Mouse (Mus musculus) neural tube, embryonic 14.5 days (tissue): Measurements from ENCODE around the gene Ddx21. TPM values are rescaled to one million over a fixed set of nuclear protein-coding genes. Genes with fewer than 3 reads are reported as not detected.

Experiments
- ATAC-seq: fragments of 200-750 bp; cut with Nextera tagmentation; 2 replicates; pipeline ENCODE4 v1.8.0; 2017; ENCODE audit warnings: low read depth, mild to moderate bottlenecking, moderate TSS enrichment, moderate library complexity
- H3K27ac ChIP-seq: fragments of 300-500 bp; sonication (generic); 2 replicates; pipeline ENCODE4 v1.5.1; 2014; ENCODE audit warnings: low read depth, mild to moderate bottlenecking, control low read depth, low read length, moderate library complexity, mixed read lengths
- H3K27me3 ChIP-seq: fragments of 300-500 bp; sonication (generic); 2 replicates; pipeline ENCODE4 v1.6.1; 2014; ENCODE audit warnings: low read length; ENCODE audit not compliant: control insufficient read depth, insufficient read depth
- H3K36me3 ChIP-seq: fragments of 300-500 bp; sonication (generic); 2 replicates; pipeline ENCODE4 v1.6.1; 2014; ENCODE audit warnings: low read length, mixed read lengths; ENCODE audit not compliant: control insufficient read depth, insufficient read depth
- H3K4me1 ChIP-seq: fragments of 300-500 bp; sonication (generic); 2 replicates; pipeline ENCODE4 v1.6.1; 2014; ENCODE audit warnings: low read length; ENCODE audit not compliant: control insufficient read depth, insufficient read depth
- H3K4me2 ChIP-seq: fragments of 300-500 bp; sonication (generic); 2 replicates; pipeline ENCODE4 v1.6.1; 2014; ENCODE audit warnings: mild to moderate bottlenecking, low read depth, low read length, control low read depth
- H3K4me3 ChIP-seq: fragments of 300-500 bp; sonication (generic); 2 replicates; pipeline ENCODE4 v1.5.1; 2014; ENCODE audit warnings: low read depth, low read length, control low read depth, mixed read lengths
- H3K9ac ChIP-seq: fragments of 300-500 bp; sonication (generic); replicated peaks from 2 replicates; pipeline ENCODE4 v1.6.1; 2014; ENCODE audit warnings: low read depth, mild to moderate bottlenecking, control low read depth, low read length, mixed read lengths
- H3K9me3 ChIP-seq: fragments of 300-500 bp; sonication (generic); 2 replicates; pipeline ENCODE4 v1.6.1; 2016; ENCODE audit warnings: low read length; ENCODE audit not compliant: control insufficient read depth
- WGBS: fragments of 180-500 bp; shearing (Covaris S2); extraction: QIAGEN DNeasy Blood & Tissue Kit; methylation state at CpG from one replicate; pipeline ENCODE4 v1.1.7; 2014; 5-methylcytosine and 5-hydroxymethylcytosine counted together
- polyA plus RNA-seq: library from polyadenylated mRNA; unstranded; fragments of >200 nt; fragmentation: Nextera tagmentation; extraction: Ambion mirVana; gene quantifications from 2 replicates; pipeline ENCODE4 v1.2.1, GENCODE M21; 2014

Gene Ddx21
- polyA plus RNA-seq, 1 experiment from 2014 or later = 17.9 TPM

GRCm38 (mm10) chr10:62540800-62541199 lies 61.3 kb downstream of the Ddx21 start:
- no peak overlapping the region for H3K4me2 ChIP-seq
- 72% methylated on average over 3 of the region's 3 CpGs for WGBS
- H3K9me3 ChIP-seq = no peaks in the 10 kb centered on the region
- no peak overlapping the region for H3K4me3 ChIP-seq
- no peak overlapping the region for H3K27ac ChIP-seq
- H3K36me3 ChIP-seq = no peaks in the 10 kb centered on the region
- no peak overlapping the region for H3K9ac ChIP-seq
- H3K4me1 ChIP-seq = no peaks in the 10 kb centered on the region
- H3K27me3 ChIP-seq = no peaks in the 10 kb centered on the region
- ATAC-seq = no peak

GRCm38 (mm10) chr10:62534509-62534908 lies 67.6 kb downstream of the Ddx21 start:
- H3K36me3 ChIP-seq = no peaks in the 10 kb centered on the region
- H3K27me3 ChIP-seq = no peaks in the 10 kb centered on the region
- H3K4me1 ChIP-seq = no peaks in the 10 kb centered on the region
- no peak overlapping the region for H3K4me3 ChIP-seq
- no peak for ATAC-seq
- no peak overlapping the region for H3K27ac ChIP-seq
- no peaks in the 10 kb centered on the region for H3K9me3 ChIP-seq
- no peak overlapping the region for H3K4me2 ChIP-seq
- no peak overlapping the region for H3K9ac ChIP-seq
- WGBS = 83% methylated on average over 7 of the region's 7 CpGs

- Histone ChIP-seq H3K9ac (no peak overlapping the region), H3K27me3 (no peaks in the 10 kb centered on the region), H3K4me3 (no peak overlapping the region), H3K36me3 (no peaks in the 10 kb centered on the region), H3K9me3 (no peaks in the 10 kb centered on the region), H3K4me1 (no peaks in the 10 kb centered on the region), H3K4me2 (no peak overlapping the region), H3K27ac (no peak overlapping the region)
- ATAC-seq = no peak
- WGBS = 50% methylated on average over 2 of the region's 2 CpGs
Observed at GRCm38 (mm10) chr10:62532832-62533231, 69.2 kb downstream of the Ddx21 start.

Other genes with a start within 250 kb of the Ddx21 start
- gene Hk1, start 222.4 kb downstream of the Ddx21 start, polyA plus RNA-seq = 79.7 and 99.9 TPM in 2 replicates
- gene Hkdc1, start 179.8 kb downstream of the Ddx21 start, polyA plus RNA-seq = 0.24 and 0.28 TPM in 2 replicates
- gene 4930507D05Rik, start 152.8 kb downstream of the Ddx21 start, polyA plus RNA-seq = 1.5 and 2.8 TPM in 2 replicates
- 20.0 and 23.2 TPM in 2 replicates for gene Supv3l1, start 152.5 kb downstream of the Ddx21 start, polyA plus RNA-seq
- gene Vps26a, start 115.5 kb downstream of the Ddx21 start, polyA plus RNA-seq = 57.5 and 63.4 TPM in 2 replicates
- gene Srgn, start 74.8 kb downstream of the Ddx21 start, polyA plus RNA-seq = 4.6 and 8.6 TPM in 2 replicates
- gene Kif1bp, start 23.8 kb downstream of the Ddx21 start, polyA plus RNA-seq = 95.7 and 99.8 TPM in 2 replicates
- gene Ddx50, start 48.9 kb upstream of the Ddx21 start, polyA plus RNA-seq = 85.7 and 98.4 TPM in 2 replicates
- 2.8 and 4.6 TPM in 2 replicates for gene Stox1, start 123.8 kb upstream of the Ddx21 start, polyA plus RNA-seq
- gene Ccar1, start 190.0 kb upstream of the Ddx21 start, polyA plus RNA-seq = 110 TPM in 2 replicates